Mouse (Mus musculus) lung, embryonic 14.5 days (tissue): ENCODE measurements at regions not wholly inside any gene's neighbourhood (a gene's known extent, or its start where the extent isn't known, plus 50 kb on each side); places are given as distances from the start of the nearest gene placed in this dataset.

ENCODE experiments used
- ATAC-seq: fragments of 200-750 bp; cut with Nextera tagmentation; 2 replicates; pipeline ENCODE4 v1.8.0; 2017; ENCODE audit warnings: mild to moderate bottlenecking, moderate TSS enrichment, moderate library complexity; ENCODE audit not compliant: insufficient read depth
- DNase-seq: peaks from one replicate; pipeline ENCODE4 v3.0.0-alpha.2; 2015
- H3K27ac ChIP-seq: fragments of 300-500 bp; sonication (generic); 2 replicates; pipeline ENCODE4 v1.5.1; 2014; ENCODE audit warnings: low read depth, mild to moderate bottlenecking, moderate library complexity
- H3K27me3 ChIP-seq: fragments of 300-500 bp; sonication (generic); 2 replicates; pipeline ENCODE4 v1.6.1; 2014; ENCODE audit warnings: low read length, control low read depth; ENCODE audit not compliant: insufficient read depth
- H3K36me3 ChIP-seq: fragments of 300-500 bp; sonication (generic); 2 replicates; pipeline ENCODE4 v1.6.1; 2014; ENCODE audit warnings: control low read depth; ENCODE audit not compliant: insufficient read depth
- H3K4me1 ChIP-seq: fragments of 300-500 bp; sonication (generic); 2 replicates; pipeline ENCODE4 v1.6.1; 2014; ENCODE audit warnings: antibody characterized with exemption, control low read depth; ENCODE audit not compliant: insufficient read depth
- H3K4me2 ChIP-seq: fragments of 300-500 bp; sonication (generic); 2 replicates; pipeline ENCODE4 v1.6.1; 2014; ENCODE audit warnings: mild to moderate bottlenecking
- H3K4me3 ChIP-seq: fragments of 300-500 bp; sonication (generic); 2 replicates; pipeline ENCODE4 v1.5.1; 2014; ENCODE audit warnings: low read depth, low read length
- H3K9ac ChIP-seq: fragments of 300-500 bp; sonication (generic); 2 replicates; pipeline ENCODE4 v1.6.1; 2014
- H3K9me3 ChIP-seq: fragments of 300-500 bp; sonication (generic); 2 replicates; pipeline ENCODE4 v1.6.1; 2016; ENCODE audit warnings: low read depth, low read length, control low read depth
- CTCF ChIP-seq: IDR thresholded peaks from 2 replicates; pipeline ENCODE4 v1.5.1; 2016; ENCODE audit warnings: antibody characterized with exemption, low read depth
- WGBS: fragments of 180-500 bp; shearing (Covaris S2); extraction: QIAGEN DNeasy Blood & Tissue Kit; methylation state at CpG from one replicate; pipeline ENCODE4 v1.1.7; 2014; 5-methylcytosine and 5-hydroxymethylcytosine counted together

- Histone ChIP-seq H3K9ac (no peak overlapping the region), H3K27ac (no peak overlapping the region), H3K27me3 (no peaks in the 10 kb centered on the region), H3K4me1 (no peaks in the 10 kb centered on the region), H3K4me3 (no peak overlapping the region), H3K9me3 (no peaks in the 10 kb centered on the region), H3K4me2 (no peak overlapping the region), H3K36me3 (no peaks in the 10 kb centered on the region)
- ATAC-seq (no peak), DNase-seq (no peak)
- TF ChIP-seq CTCF: no peak
- 61% methylated on average over 3 of the region's 3 CpGs for WGBS
These were observed 93.5 kb upstream of the Atxn1 start for GRCm38 (mm10) chr13:46058341-46058740.

- H3K27ac ChIP-seq: no peak overlapping the region
- TF ChIP-seq CTCF: no peak
- no peak for ATAC-seq
- WGBS: 74% methylated on average over 3 of the region's 3 CpGs
- H3K9me3 ChIP-seq: no peaks in the 10 kb centered on the region
- no peaks in the 10 kb centered on the region for H3K27me3 ChIP-seq
- no peak overlapping the region for H3K4me3 ChIP-seq
- H3K36me3 ChIP-seq: no peaks in the 10 kb centered on the region
- no peak overlapping the region for H3K4me2 ChIP-seq
- H3K4me1 ChIP-seq: no peaks in the 10 kb centered on the region
- no peak for DNase-seq
- H3K9ac ChIP-seq: no peak overlapping the region
These were observed 90.6 kb upstream of the Atxn1 start for GRCm38 (mm10) chr13:46055410-46055809.

- H3K27me3 ChIP-seq: no peaks in the 10 kb centered on the region
- 84% methylated on average over 12 of the region's 12 CpGs for WGBS
- ATAC-seq (no peak), DNase-seq (no peak)
- no peaks in the 10 kb centered on the region for H3K9me3 ChIP-seq
- TF ChIP-seq CTCF: no peak
- no peak overlapping the region for H3K4me2 ChIP-seq
- H3K9ac ChIP-seq: no peak overlapping the region
- H3K4me1 ChIP-seq: no peaks in the 10 kb centered on the region
- no peak overlapping the region for H3K27ac ChIP-seq
- no peaks in the 10 kb centered on the region for H3K36me3 ChIP-seq
- no peak overlapping the region for H3K4me3 ChIP-seq
These were observed 78.8 kb upstream of the Atxn1 start for GRCm38 (mm10) chr13:46043568-46043967.

- H3K27me3 ChIP-seq: no peaks in the 10 kb centered on the region
- ATAC-seq (no peak), DNase-seq (peak; percentile 25)
- H3K9ac ChIP-seq: no peak overlapping the region
- H3K9me3 ChIP-seq: no peaks in the 10 kb centered on the region
- 58% methylated on average over 10 of the region's 10 CpGs for whole genome bisulfite sequencing
- no peaks in the 10 kb centered on the region for H3K4me1 ChIP-seq
- no peak for TF ChIP-seq CTCF
- H3K4me2 ChIP-seq: peak overlapping the region; percentile 23; the same call in 1 of the 2 replicates
- H3K36me3 ChIP-seq: no peaks in the 10 kb centered on the region
- no peak overlapping the region for H3K27ac ChIP-seq
- H3K4me3 ChIP-seq: no peak overlapping the region
These were observed 78.2 kb upstream of the Atxn1 start for GRCm38 (mm10) chr13:46043016-46043415.

GRCm38 (mm10) chr13:46042224-46042623 is 77.4 kb upstream of the Atxn1 start:
- Histone ChIP-seq H3K9ac (no peak overlapping the region), H3K27me3 (no peaks in the 10 kb centered on the region), H3K9me3 (no peaks in the 10 kb centered on the region), H3K4me3 (no peak overlapping the region), H3K36me3 (no peaks in the 10 kb centered on the region), H3K27ac (no peak overlapping the region), H3K4me2 (no peak overlapping the region), H3K4me1 (no peaks in the 10 kb centered on the region)
- ATAC-seq (no peak), DNase-seq (no peak)
- TF ChIP-seq CTCF: no peak
- 57% methylated on average over 8 of the region's 8 CpGs for WGBS

GRCm38 (mm10) chr13:46041475-46041874 is 76.7 kb upstream of the Atxn1 start:
- Histone ChIP-seq H3K27ac (no peak overlapping the region), H3K9me3 (no peaks in the 10 kb centered on the region), H3K4me1 (no peaks in the 10 kb centered on the region), H3K4me3 (no peak overlapping the region), H3K4me2 (no peak overlapping the region), H3K9ac (no peak overlapping the region), H3K27me3 (no peaks in the 10 kb centered on the region), H3K36me3 (no peaks in the 10 kb centered on the region)
- DNase-seq: no peak
- TF ChIP-seq CTCF: no peak
- WGBS: 85% methylated on average over 4 of the region's 4 CpGs
- no peak for ATAC-seq

GRCm38 (mm10) chr13:46040062-46040461 is 75.3 kb upstream of the Atxn1 start:
- no peaks in the 10 kb centered on the region for H3K9me3 ChIP-seq
- H3K27ac ChIP-seq: no peak overlapping the region
- no peak for DNase-seq
- H3K27me3 ChIP-seq: no peaks in the 10 kb centered on the region
- ATAC-seq: no peak
- H3K4me2 ChIP-seq: no peak overlapping the region
- TF ChIP-seq CTCF: no peak
- 88% methylated on average over 5 of the region's 5 CpGs for WGBS
- H3K4me1 ChIP-seq: no peaks in the 10 kb centered on the region
- H3K36me3 ChIP-seq: no peaks in the 10 kb centered on the region
- no peak overlapping the region for H3K9ac ChIP-seq
- H3K4me3 ChIP-seq: no peak overlapping the region
